Mouse (Mus musculus) ES-E14 (cell line): ENCODE results near the gene Erv3.

ENCODE experiments used
- CHD2 ChIP-seq: IDR thresholded peaks from 2 replicates; pipeline ENCODE4 v1.6.1; 2014; ENCODE audit warnings: mild to moderate bottlenecking, low read depth, low read length, inconsistent platforms
- ZC3H11A ChIP-seq: IDR thresholded peaks from 2 replicates; pipeline ENCODE4 v1.6.1; 2012; ENCODE audit warnings: low read depth, mild to moderate bottlenecking, inconsistent platforms, low read length, borderline replicate concordance
- ZNF384 ChIP-seq: IDR thresholded peaks from 2 replicates; pipeline ENCODE4 v1.6.1; 2012; ENCODE audit warnings: low read depth, low read length, inconsistent platforms

GRCm38 (mm10) chr2:131813437-131813836, 46.1 kb downstream of the Erv3 start:
- TF ChIP-seq ZC3H11A (no peak), ZNF384 (no peak), CHD2 (no peak)
